Mouse (Mus musculus): ENCODE measurements around the gene OR5BS1P.
"Not testable (repeated sequence)": the region's sequence is repeated elsewhere in the genome, so short reads cannot be mapped to it uniquely, and the experiment has no call there.

Gene OR5BS1P

GRCm38 (mm10) chr15:98469596-98469995 is at the start of gene OR5BS1P:
TSS of gene OR5BS1P (plus strand) at chr15:98469896.
- no peak for DNase-seq (ENCODE audit: low spot score)

GRCm38 (mm10) chr15:98420897-98421296 is 48.8 kb upstream of the OR5BS1P start:
- DNase-seq (ENCODE audit: low spot score) = no peak

DNA sequence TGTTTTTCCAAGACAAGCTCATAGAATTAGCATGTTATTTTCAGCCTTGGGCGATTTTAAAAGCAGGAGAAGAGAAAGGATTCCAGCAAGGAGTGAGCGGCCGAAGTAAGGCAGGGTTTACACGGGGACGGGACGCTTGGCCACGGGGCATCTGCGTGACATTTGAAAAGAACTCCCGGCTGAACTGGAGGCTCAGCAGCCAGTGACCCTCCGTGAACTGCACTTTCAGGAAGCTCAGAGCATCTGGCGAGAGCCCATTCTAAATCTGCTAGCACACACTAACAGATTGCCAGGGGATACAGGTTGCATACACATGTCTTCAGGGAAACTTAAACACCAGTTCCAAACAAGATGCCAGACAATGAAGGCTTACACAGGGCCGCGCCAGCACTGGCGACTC is 45.4 kb upstream of the OR5BS1P start:
- no peak for DNase-seq (ENCODE audit: low spot score)

- DNase-seq (ENCODE audit: low spot score) = no peak
Observed at GRCm38 (mm10) chr15:98424753-98425152, 44.9 kb upstream of the OR5BS1P start.

- DNase-seq (ENCODE audit: low spot score) = no peak
Observed at GRCm38 (mm10) chr15:98425188-98425587, 44.5 kb upstream of the OR5BS1P start.

GRCm38 (mm10) chr15:98430925-98431324 is 38.8 kb upstream of the OR5BS1P start, which contains the start of gene Olfr282:
TSS of gene Olfr282 (plus strand) at chr15:98431225.
- DNase-seq (ENCODE audit: low spot score) = not testable (repeated sequence)

- DNase-seq (ENCODE audit: low spot score) = no peak
Observed at GRCm38 (mm10) chr15:98444561-98444960, 25.1 kb upstream of the OR5BS1P start.

DNA sequence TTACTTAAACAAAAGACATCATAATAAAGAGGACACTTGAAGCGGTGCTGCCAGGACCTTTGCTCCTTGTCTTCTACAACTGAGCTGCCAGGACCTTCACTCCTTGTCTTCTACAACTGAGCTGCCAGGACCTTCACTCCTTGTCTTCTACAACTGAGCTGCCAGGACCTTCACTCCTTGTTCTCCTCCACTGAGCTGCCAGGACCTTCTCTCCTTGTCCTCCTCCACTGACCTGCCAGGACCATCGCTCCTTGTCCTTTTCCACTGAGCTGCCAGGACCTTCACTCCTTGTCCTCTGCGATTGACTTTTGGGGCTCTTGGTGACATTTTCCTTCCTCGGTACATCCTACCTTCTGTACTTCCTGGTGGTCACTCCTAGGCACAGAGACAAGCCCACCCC is 21.2 kb upstream of the OR5BS1P start:
- no peak for DNase-seq (ENCODE audit: low spot score)

GRCm38 (mm10) chr15:98452288-98452687 is 17.4 kb upstream of the OR5BS1P start, which contains the start of gene Olfr281:
TSS of gene Olfr281 (plus strand) at chr15:98452588.
- DNase-seq (ENCODE audit: low spot score) = no peak

- no peak for DNase-seq (ENCODE audit: low spot score)
Observed at GRCm38 (mm10) chr15:98471539-98471938, 1.8 kb downstream of the OR5BS1P start.

DNA sequence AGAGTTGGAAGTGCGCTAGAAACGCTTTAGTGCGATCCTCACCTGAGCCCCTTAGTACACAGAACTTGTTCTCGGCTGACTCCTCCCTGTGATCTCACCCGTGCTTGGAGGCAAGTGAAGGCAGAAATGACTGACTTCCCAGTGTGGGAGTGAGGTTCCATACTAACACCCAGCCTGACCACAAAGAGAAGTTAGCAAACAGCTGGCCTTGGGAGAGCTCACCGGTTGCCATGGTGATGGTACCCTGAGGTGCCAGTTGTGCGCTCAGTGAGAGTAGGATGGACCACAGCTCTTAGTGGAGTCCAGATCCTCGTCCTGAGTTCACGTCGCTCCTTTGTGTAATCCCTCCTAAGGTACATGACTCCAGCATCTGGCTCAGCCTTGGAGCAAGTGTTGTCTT is 5.3 kb downstream of the OR5BS1P start:
- DNase-seq (ENCODE audit: low spot score) = no peak

DNA sequence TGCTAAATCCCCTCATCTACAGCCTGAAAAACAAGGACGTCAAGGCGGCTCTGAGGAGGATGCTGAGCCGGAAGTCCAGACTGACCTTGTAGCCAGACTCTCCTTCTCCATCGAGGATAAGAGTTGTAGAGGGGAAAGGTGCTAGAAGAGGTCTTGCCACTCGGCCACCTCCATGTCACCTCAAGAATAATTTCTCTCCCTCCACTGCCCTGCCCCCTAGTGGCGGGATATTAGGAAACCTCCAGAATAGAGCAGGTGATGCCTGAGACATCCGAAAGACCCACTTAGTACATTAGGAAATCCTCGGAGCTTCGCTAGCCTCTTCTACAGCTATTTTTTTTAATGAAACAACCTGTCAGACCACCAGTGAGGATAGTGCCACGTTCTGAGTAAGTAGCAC is 5.7 kb downstream of the OR5BS1P start:
- DNase-seq (ENCODE audit: low spot score) = no peak

DNA sequence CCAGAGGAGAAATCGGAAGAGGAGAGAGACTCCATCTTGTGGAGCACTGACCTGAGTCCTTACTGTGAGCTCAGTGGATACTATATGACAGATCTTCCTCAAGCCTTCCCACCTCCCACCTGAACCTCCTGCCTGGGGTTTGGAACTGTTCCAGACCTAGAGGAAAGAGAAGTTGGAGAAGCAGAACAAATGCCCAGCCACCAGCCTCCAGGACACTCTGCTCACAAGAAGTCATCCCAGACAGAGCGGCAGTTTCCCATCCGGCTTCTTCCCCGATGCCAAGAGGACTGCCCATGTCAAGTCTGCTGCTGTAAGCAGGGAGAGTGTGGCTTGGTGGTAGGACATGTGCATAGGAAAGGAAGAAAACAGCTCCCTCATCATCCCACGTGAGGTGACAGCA is 6.6 kb downstream of the OR5BS1P start:
- DNase-seq (ENCODE audit: low spot score) = no peak

DNA sequence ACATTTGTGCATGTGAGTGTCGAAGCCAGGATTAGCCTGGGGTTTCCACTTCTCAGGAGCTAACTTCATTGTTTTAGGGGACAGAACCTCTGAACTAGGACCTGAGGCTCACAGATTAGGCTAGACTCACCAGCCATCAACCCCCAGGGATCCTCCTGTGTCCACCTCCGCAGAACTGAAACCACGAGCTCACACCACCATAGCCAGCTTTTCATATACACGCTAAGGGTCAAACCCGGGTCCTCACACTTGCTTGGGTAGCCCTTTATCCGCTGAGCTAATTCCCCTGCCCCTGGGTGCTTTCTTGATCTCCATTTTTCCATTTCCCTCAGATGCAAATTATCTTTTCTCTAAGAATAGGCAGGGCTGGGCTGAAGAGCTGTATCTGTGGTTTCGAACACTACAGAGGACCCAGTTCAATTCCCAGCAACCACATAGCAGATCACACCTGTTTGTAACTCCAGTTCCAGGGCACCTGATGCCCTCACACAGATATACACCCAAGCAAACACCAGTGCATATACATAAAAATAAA is 9.9 kb downstream of the OR5BS1P start:
- DNase-seq (ENCODE audit: low spot score) = no peak

DNA sequence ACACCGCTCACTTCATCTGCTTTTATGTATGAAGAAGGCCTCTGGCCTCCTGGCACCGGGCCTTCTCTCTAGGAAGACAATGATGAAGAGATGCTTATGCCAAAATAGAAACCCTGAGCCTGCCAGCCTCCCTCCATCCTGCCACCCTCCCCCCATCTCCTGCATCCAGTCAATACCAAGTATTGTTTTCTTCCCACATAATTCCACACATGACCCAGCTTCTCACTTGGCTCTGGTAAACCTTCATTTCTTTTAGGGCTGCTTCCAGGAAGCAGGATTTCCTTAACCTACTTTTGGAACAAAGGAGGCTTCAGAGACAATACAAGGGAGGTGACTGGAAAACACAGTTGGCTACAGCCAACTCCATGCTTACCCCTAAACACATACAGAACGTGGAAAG is 13.0 kb downstream of the OR5BS1P start, which contains the start of gene Lalba:
TSS of gene Lalba (minus strand) at position 21 of the 400 bp plus-strand sequence.
- no peak for DNase-seq (ENCODE audit: low spot score)

DNA sequence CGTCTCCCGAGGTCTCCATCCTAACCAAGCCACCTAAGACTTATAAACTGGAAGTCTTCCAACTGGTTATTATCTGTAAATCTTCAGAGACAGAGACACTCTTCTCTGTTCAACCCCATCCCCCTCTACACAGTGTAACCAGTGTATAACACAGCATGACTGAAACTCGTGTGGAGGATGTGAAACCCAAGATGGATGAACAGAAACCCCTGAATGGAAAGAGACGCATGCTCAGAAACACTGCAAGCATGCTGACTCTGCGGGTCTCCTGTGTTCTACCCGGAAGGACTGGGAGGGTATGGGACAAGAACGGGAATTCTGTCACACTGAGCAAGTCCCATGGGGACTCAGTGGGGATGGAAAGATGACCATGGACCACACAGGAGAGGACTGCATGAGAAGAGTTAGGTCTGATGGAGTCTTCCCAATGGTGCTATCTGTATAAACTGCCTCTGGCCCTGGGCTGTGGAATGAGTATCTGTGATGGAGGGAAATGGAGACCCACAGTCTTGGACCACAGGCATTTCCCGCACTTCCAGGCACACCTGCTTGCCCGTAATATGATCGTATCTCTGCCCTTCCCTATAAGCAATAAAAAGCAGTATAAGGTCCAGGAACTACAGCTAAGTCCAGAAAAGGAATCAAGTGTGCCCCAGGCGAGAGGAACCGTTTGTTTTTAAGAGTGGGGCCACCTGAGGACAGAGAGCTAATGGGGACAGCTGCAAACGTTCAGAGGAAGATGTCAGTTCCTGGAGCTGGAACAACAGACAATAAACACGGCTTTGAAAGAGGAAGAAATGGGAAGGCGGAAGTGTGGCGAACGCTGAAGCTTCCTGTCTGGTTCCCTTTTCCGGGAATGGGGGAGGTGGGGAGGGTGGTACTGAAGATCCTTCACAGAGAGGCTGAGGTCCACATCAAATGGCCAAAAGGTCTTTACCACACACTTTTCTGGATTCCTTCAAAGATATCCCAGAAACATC is 14.5 kb downstream of the OR5BS1P start:
- DNase-seq (ENCODE audit: low spot score) = no peak

DNA sequence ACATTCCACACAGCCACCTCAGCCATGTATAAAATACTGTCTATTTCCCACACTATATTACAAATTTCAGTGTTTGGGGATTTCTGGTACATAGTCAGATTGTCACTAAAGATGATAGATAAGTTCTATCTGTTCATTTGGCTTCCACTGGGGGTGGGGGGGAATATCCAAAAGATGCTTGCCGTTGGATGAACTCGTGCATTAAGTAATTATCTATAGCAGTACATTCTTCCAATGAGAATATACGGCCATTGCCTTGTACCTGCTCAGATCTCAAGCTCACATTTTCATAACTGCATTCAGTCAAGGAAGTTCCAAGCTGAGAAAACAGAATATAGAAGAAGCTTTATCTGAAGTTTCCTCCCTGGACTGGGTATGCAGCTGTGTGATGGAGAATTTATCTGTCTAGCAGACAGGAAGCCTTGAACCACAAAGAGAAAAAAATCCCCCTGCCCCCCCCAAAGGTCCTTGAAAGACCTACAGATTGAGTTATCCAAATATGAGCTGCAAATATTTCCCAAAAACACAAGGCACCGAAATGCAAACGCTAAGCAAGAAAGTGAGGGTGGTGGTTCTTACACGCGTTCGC is 16.8 kb downstream of the OR5BS1P start:
- DNase-seq (ENCODE audit: low spot score) = no peak

GRCm38 (mm10) chr15:98491332-98491731 is 21.6 kb downstream of the OR5BS1P start:
- DNase-seq (ENCODE audit: low spot score) = no peak

GRCm38 (mm10) chr15:98492102-98492501 is 22.4 kb downstream of the OR5BS1P start, which contains the start of gene Olfr279:
TSS of gene Olfr279 (plus strand) at chr15:98492402.
- DNase-seq (ENCODE audit: low spot score) = no peak

DNA sequence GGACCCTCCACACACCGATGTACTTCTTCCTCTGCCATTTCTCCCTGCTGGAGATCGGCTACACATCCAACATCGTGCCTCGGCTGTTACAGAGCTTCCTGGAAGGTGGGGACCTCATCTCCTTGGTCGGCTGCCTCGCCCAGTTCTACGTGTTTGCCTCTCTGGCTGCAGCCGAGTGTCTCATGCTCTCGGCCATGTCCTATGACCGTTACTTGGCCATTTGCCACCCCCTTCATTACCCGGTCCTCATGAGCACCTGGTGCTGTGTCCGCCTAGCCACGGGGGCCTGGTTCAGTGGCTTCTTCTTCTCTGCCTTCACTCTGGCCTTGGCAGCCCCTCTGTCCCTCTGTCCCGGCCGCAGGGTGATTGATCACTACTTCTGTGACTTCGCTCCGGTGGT is 27.9 kb downstream of the OR5BS1P start:
- DNase-seq (ENCODE audit: low spot score) = no peak

- DNase-seq (ENCODE audit: low spot score) = no peak
Observed at GRCm38 (mm10) chr15:98503317-98503716, 33.6 kb downstream of the OR5BS1P start.

DNA sequence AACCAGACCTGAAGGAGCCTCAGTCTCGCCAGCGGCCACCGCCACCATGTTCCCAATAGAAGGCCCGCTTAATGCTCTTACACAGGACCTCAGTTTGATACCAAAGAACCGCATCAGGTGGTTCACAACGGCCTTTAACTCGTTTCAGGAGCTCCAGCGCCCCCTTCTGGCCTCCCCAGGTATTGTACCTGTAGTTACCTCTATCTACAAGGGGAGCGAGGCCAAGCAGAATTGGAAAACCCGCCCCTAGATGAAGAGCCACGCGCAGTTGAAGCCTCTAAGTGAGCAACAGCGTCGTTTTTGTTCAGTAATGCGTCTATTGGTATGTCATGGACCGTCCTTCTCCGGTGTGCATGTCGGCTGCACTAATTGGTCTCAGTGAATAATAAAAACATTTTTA is 34.8 kb downstream of the OR5BS1P start:
- no peak for DNase-seq (ENCODE audit: low spot score)

Measured in left cerebral cortex, adult 11 months (tissue).